Mouse (Mus musculus) ovary, postnatal 14 days (tissue): ENCODE results near the gene Ola1.

Experiments used
- DNase-seq: peaks from one replicate; pipeline ENCODE4 v3.0.0; 2022; ENCODE audit warnings: low spot score

Gene Ola1

DNA sequence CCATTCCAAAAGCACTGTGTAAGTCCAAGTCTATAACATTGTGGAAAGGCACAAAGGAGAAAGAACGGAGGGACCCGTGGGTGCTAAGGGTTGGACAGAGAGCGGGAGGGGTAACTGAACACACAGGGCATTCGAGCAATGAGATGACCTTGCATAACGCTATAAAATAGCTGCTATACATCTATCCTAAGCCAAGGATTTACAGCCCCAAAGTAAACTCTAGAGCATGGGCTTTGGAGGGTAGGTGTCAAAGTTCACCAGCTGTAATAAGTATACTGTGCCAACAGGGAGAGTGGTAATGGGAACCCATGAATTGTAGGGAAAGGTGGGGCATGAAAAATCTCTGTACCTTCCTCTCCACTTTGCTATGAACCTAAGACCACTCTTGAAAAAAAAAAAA, at the start of gene Ola1:
Ola1 (minus strand) TSS at position 12 of the 400 bp plus-strand sequence.
- no peak for DNase-seq

DNA sequence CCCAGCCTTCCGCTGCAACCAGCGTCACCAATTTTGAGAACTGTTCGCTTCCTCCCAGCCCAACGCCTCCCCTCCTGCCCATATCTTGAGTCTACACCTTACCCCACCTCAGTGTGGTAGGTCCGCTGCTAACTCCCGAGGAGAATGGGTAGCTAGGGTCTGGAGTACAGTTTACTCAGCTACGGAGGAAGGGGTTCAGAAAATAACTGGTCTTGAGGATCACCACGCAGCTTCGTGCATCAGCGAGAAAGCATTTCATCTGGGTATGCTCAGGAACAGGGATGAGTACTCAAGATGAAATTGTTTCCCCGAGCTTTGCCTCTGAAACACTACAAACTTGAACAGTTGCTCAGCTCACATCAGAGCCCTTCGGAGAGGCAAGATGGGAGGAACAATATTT, 49.6 kb upstream of the Ola1 start:
- no peak for DNase-seq

DNA sequence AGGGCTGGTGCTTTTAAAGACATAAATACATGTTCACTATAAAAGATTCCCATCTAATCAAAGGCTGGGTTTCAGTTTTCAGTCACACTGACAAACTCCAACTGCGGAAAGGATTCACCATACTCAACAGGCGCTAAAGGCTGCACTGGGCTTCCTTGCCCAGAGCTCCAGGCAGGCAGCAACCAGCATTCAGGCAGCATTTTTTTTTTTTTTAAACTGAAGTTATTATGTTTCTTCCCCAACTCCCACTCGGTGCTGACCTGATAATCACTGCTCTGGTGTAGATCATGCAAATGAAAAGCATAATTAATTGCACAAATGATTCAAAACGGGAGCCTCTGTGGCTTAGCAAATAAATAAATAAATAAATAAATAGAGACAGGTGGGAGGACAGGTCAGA, 49.1 kb upstream of the Ola1 start:
- DNase-seq: no peak

DNA sequence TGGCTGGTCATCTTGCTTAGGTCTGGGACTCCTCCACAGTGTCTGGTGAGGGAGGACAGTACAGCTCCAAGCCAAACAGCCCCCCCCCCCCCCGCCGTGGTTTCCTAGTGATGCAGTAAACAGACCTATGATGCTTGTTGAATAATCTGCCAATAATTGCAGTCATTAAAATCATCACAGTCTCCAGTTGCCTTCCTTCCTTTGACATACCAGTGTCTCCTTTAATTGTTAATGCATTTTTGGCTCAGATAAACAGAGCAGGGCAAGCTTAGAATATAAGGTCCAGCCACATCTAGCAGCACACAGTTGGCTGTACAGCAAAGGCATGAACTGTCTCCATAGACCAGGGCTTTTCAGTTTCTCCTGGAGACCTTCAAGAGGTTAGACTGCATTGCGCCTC, 48.5 kb upstream of the Ola1 start:
- no peak for DNase-seq

DNA sequence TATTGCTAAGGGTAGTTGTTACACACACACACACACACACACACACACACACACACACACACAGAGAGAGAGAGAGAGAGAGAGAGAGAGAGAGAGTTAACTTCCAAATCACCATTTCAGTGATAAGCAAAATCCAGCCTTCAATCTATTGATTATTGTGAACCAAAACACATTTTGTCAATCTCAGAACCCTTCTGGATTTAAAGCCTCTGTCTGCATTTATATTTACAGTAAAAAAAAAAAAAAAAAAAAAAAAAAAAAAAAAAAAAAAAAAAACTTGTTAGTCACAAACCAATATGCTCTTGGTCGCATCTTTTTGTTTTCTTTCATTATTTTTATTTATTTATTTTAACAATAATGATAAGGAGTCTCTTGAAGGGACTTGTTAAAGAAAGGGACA, 47.9 kb upstream of the Ola1 start:
- no peak for DNase-seq

DNA sequence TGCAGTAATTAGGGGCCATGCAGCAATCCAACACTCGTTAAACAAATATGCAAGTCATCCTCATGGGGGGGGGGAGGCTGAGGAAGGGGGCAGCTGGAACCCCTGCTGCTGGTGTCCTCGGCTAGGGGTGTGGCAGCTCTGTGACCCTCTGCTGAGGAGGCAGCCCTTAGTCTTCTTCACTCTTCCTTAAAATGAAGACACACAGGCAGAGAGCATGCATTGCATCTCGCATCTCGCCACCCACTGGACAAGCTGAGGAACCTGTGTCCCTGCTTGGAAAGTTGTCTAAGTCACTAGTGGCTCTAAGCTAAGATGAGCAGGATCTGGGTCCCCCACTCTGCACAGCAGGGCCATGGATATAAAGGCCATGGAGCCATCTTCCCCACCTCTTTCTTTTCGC, 47.3 kb upstream of the Ola1 start:
- no peak for DNase-seq

DNA sequence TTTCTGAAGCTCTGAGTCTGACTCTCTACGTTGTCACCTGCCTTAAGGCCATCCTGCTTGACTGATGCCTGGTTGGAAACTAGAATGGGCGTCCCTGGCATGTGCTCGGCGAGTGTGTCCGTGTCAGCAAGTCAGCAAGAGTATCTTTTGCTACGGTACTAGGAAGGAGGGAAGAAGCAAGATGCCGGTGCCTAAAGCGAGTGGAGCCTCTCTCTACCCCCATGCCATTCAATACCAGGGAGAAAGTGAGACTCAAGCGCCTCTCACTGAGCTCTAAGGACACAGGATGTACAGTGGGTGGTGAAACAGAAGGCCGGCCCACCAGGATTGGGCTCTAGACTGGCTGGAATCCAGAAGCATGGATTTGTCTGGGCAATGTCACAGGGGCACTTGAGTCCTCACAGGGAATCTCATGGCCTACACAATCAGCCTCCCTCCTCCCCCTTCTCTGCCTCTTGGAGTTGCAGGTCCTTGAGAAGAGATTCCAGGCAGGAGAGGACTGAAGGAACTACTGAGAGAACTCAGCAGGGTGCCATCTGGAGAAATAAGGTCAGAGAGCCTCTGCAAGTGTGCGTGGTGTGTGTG, 46.0 kb upstream of the Ola1 start:
- no peak for DNase-seq

DNA sequence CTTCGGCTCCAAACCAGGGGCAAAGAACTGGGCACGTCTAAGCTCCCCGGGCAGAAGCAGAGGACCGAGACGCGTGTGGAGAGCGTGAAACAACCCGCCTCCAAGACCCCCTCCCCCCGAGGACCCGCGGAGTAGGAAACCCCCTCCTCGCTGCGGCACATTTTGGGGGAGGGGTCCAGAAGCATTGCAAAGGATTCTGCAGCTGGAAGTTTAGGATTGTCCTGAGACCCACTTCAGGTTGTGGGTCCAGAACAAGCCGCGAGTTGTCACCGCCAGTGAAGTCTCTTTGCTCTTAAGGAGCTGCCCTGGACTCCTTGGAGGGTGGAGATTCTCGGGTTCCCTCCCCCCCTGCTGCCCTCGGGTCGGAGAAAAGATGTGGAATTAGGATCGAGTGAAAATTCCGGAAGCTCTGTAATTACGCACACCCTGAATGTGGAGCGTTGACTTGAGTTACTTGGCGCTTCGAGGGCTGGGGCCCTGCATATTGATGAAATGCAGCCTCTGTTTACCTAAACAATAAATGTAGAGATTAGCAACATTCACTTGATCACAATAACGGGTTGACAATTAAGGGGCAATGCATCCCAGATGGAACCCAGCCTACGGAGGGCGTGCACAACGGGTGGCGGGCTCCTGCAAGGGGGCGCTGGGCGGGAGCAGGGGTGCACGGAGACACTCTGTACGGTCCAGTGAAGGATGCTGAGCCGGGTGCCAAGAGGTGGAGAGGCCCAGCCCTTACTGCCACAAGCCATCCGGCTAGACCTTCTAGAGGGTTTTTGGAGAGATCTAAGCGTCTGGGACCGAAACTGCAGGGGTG, 45.3 kb upstream of the Ola1 start:
- no peak for DNase-seq

DNA sequence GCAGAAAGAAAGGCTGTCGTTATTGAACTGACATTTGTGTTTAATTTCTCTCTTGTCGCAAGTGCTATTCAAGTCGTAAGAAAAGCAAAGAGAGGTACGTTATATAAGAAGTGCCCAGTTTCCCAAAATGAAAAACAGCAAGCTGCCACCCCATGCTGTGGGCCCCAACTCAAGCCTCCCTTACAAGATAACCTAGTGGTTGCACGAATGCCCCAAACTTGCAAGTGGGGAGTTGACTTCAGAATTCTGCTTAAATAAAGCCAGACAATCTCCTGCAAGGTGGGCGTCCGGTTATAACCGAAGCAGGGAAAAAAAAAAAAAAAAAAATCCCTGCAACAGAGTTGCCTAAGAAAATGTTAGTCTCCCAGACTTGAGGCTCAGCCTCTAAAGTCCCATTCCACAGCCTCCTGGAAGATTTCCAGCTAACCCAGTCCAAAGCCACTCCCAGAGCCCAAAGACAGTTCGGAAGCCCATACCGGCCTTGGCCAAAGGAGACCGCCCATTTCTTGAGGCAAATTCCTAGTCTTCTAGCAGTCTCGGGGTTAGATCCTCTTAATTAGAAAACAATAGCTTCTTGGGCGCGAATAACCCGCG, 44.5 kb upstream of the Ola1 start:
- no peak for DNase-seq

DNA sequence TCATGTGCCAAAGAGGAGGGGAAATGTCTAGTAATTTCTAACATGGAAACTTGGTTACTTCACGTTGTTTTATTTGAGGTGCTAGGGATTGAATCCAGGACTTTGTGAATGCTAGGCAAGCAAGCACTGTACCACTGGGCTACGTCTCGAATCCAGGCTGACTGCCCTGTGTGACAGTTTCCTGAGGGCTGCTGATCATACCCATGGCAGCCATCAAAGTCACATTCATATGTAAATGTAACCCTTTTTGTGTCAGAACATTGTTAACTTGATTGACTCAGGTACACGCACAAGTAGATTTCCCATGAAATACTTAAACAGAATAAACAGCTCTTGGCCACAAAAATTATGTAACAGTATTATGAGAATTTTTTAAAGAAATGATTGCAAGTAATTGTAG, 30.0 kb upstream of the Ola1 start:
- no peak for DNase-seq

DNA sequence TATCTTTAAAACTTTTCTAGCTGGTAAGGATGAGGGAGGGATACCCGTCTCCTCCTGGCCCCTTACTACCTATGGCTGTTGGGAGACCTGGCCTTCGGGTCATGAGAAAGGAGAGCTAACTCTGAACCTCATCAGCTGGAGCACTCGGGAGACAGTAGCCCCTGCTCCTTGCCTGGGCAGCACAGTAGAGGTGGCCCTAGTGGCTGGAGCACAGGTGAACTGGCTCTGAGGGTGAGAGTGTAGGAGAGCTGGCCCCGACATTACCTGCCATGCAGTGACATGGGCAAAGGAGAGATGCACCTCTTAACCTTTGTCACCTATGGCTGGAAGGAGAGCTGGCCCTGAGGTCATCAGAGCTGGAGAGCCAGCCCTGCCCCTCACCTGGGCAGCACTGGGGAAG, 22.6 kb upstream of the Ola1 start:
- DNase-seq: no peak

DNA sequence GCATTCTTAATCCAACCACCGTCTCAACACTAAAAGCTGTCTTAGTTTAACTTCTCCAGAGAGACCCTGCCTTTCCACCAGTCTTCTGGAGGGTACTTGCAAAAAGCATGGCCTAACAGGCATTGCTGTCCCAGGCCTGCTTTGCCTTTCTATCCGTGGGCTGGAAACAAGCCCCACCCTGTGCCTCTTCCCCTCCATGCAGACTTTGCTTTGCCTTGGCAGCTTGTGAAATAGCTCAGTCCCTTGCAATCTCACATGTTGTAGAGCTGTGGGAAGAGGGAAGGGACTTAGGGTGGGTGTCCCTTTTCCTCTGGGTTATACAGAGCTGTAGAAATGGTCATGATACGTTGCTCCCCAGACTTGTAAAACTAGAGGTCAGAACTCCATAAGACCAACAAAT, 12.4 kb upstream of the Ola1 start:
- no peak for DNase-seq

DNA sequence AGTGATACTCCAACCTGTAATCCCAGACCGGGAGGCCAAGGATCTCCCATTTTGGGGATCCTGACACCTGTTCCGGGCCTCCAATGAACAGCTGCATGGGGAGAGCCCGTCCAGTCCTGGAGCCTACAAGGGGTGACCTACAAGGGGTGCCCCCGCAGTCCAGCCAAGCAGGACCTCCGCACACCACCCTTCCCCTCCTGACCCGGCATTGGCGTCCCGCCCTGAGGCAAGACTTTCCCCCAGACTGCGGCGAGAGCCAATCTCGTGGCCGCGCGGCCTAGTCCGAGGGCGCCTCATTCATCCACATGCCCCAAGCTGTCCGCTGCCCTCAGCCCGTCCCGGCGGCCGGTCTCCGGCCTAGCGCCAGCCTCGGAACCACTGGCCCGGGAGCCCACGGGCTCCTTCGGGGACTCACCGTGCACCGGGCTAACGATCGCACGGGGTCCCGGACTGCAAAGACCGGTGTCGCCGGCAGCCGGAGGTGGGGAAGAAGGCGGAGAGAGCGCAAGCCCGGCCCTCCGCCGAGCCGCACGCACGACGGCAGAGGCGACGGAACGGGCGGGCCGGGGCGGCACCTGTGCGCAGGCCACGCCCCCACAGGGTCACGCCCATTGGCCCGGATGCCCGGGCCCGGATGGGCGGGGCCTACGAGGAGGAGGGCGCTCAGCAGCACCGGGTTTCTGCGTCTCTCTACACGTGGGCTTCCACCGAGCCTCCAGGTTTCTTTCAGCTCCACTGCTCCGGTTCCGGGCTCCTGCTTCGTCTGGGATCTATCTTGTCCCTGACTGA, 4.7 kb downstream of the Ola1 start:
- peak; percentile 88 for DNase-seq

DNA sequence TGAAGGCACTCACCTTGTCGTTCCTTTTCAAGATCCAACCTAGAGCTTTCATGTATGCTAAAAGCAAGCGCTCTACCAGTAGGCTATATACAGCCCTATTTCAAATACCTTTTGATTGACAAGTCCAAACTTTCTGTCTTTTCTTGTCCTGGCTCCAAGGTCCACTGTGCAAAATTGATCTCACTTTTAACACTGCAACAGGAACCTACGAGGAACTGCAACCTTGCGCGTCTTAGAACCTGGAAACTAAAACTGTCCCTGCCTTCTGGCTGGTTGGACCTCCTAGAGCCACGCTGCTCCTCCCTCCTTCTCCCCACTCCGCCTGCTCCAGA, 5.2 kb downstream of the Ola1 start:
- DNase-seq: no peak

DNA sequence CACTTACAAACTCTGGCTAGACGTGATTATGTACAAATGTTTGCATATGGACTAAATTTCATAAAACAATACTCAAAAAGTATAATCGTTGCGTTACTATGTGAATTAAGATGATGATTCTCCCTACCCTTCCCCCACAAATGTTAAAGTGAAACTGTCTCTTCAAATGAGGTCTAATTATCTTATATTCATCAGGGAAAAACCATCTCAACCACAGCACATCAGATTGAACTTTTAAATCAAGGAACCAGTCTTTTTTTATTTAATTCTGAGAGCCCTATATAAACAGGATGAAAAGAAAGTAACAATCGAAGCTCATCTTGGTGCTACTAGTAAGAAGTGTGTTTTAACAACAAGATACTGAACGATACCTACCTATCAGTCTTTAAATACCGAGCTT, 14.4 kb downstream of the Ola1 start:
- DNase-seq: no peak

DNA sequence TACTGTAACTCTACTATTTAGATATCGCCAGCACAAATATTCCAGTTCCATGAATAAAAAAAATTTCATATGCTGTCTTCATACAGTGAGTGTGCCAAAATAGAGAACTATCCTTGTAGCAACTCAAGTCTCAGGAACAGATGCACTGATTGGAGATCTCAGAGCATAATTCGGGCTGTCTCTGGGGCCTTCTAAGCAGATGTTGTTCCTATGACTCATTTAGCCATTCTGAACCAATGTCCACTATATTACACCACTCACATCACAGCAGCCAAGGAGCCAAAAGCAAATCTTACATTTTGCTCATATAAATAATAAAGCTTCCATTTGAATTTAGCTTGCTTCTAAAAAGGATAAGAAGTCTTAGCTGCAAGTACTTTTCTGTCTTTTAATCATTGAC, 30.2 kb downstream of the Ola1 start:
- no peak for DNase-seq

DNA sequence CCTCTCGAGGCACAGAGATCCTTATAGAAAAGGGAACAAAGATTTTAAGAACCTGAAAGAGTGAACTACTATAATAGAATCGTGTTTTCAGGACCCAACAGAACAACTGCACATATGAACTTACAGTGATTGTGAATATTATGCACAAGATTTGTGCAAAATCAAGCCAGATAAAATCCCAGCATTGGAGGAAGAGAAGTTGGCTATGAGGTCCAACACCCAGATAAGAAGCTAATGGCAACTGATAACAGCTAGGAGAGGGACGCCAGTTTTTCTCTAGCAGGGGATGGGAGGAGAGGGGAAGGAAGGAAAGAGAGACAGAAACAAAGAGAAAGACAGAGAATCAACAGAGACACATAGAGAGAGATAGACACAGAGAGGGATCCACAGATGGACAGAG, 33.5 kb downstream of the Ola1 start:
- DNase-seq: no peak

DNA sequence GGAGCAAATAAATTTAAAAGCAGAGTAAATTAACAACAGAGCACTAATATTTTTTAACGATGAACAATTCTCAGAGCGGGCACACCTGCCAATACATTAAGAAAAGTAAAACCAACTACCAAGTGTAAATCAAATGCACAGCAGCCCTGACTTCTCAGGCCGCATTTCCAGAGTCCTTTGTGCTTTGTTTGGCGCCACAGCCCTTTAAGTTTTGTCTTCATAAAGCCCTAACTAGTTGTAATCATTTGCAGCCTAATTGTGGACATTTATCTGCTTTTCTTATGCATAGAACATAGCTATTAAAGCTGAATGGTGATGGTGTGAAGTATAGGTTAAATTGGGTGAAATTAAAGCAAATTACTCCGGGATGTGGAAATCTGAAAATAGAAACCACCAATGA, 49.2 kb downstream of the Ola1 start:
- no peak for DNase-seq

DNA sequence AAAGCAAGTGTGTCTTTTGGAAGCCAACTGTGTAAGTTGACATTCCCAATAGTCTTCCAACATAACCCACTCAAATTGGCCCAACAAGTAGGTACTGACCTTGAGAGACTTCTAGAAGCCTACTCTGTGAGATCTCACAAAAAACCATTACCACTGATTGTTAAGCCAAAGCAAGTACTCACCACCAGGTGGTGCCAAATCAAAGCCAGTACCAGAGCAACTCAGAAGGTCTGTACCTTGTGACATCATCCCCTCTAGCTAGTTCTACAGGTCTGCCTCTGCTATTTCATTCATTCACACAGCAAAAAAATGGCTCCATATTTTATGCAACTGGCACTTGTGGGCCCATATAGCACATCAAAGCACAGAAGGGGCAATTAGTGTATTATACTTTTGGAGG, 51.6 kb downstream of the Ola1 start:
- DNase-seq: peak; percentile 9

DNA sequence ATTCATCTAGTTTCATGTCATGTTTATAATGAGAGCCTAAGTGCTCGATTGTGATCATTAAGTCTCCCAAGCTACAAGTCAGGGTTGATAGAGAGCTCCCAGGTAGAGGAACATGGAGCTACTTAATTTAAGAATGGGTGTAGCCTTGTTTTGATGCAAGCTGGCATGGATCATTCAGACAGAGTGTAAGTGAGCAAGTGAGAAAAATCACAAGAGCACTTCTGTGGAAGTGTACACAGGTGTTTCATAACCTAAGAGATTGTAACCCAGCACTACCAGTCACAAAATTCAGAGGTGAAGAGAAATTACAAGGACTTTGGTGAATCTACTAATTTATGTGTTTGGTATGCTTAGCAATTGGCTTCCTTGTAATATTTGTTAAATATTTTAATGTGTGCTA, 54.1 kb downstream of the Ola1 start:
- DNase-seq: no peak

DNA sequence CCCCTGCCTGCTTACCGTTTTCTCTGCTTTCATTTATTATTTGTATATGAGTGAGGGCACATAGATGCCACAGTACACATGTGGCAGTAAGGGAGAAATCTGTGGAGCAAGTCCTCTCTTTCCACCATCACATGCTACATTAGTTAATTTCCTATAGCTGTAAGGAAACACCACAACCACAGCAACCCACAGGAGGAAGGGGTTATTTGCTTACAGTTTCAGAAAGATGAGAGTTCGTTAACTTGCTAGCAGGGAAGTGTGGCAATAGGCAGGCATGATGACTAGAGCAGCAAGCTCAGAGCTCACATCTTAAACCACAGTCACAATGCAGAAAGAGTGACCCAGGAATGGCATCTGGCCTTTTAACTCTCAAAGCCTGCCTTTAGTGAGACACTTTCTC, 58.0 kb downstream of the Ola1 start:
- no peak for DNase-seq

DNA sequence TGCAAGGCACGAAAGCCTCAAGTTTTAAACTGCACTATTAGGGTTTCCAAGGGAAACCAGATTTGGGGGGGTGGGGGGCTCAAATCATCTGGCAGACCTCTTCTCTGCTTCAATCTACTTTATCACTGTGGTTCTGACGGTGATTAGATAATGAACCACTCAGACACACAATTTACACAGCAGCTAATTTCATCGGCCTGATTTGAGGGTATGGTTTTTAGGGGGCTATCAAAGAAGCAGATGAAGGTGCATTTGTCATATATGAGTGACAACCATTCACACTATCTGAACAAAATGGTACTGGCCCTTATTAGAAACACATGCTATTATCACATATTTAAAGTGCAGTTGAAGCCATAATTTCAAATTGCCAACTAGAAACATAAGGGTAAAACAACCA, 61.5 kb downstream of the Ola1 start:
- DNase-seq: no peak

DNA sequence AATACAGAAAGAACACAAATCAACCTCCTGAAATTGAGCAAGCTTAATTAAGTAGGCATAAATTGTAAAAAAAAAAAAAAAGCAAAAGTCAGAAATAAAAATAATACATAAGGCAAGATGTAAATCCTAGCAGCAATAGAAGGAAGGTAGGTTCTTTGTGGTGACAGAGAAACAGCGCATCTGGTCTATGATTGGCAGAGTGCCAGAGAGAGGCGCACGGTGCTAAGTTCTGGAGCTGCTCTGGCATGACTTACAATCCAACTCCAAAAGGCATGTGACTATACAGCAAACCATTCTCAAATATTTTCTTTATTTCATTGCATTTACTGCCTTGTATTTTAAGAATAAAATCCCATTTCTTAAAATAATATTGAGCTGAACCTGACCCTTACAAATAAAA, 68.2 kb downstream of the Ola1 start:
- no peak for DNase-seq
